Mouse (Mus musculus) kidney, embryonic 15.5 days (tissue): ENCODE data around the gene Vegfb. TPM values are rescaled to one million over a fixed set of nuclear protein-coding genes. Genes with fewer than 3 reads are reported as not detected.
A peak's percentile ranks its signal among the peaks of the same experiment; 100 is the strongest.

Source experiments
- ATAC-seq: fragments of 200-750 bp; cut with Nextera tagmentation; replicated peaks from 2 replicates; pipeline ENCODE4 v1.8.0; 2017; ENCODE audit warnings: moderate TSS enrichment; ENCODE audit not compliant: low FRiP score
- H3K27ac ChIP-seq: fragments of 300-500 bp; sonication (generic); 2 replicates; pipeline ENCODE4 v1.5.1; 2015; ENCODE audit warnings: mild to moderate bottlenecking, inconsistent platforms
- H3K27me3 ChIP-seq: fragments of 300-500 bp; sonication (generic); 2 replicates; pipeline ENCODE4 v1.6.1; 2015; ENCODE audit warnings: inconsistent platforms
- H3K36me3 ChIP-seq: fragments of 300-500 bp; sonication (generic); 2 replicates; pipeline ENCODE4 v1.6.1; 2015; ENCODE audit warnings: inconsistent platforms
- H3K4me1 ChIP-seq: fragments of 300-500 bp; sonication (generic); 2 replicates; pipeline ENCODE4 v1.6.1; 2015; ENCODE audit warnings: inconsistent platforms
- H3K4me2 ChIP-seq: fragments of 300-500 bp; sonication (generic); 2 replicates; pipeline ENCODE4 v1.6.1; 2015; ENCODE audit warnings: moderate library complexity, mild to moderate bottlenecking, inconsistent platforms
- H3K4me3 ChIP-seq: fragments of 300-500 bp; sonication (generic); replicated peaks from 2 replicates; pipeline ENCODE4 v1.5.1; 2015; ENCODE audit warnings: mild to moderate bottlenecking, inconsistent platforms
- H3K9ac ChIP-seq: fragments of 300-500 bp; sonication (generic); 2 replicates; pipeline ENCODE4 v1.6.1; 2015; ENCODE audit warnings: mild to moderate bottlenecking, inconsistent platforms
- H3K9me3 ChIP-seq: fragments of 300-500 bp; sonication (generic); replicated peaks from 2 replicates; pipeline ENCODE4 v1.6.1; 2016; ENCODE audit warnings: inconsistent platforms
- WGBS: fragments of 180-500 bp; shearing (Covaris S2); methylation state at CpG from one replicate; pipeline ENCODE4 v1.1.7; 2015; ENCODE audit warnings: mixed read lengths; 5-methylcytosine and 5-hydroxymethylcytosine counted together
- polyA plus RNA-seq: library from polyadenylated mRNA; unstranded; fragments of >200 nt; fragmentation: Nextera tagmentation; extraction: Ambion mirVana; gene quantifications from 2 replicates; pipeline ENCODE4 v1.2.1, GENCODE M21; 2015

Gene Vegfb
- polyA plus RNA-seq, 1 experiment from 2014 or later: 41.0 TPM

- H3K9ac ChIP-seq: peak overlapping the region; percentile 91
- ATAC-seq: no peak
- H3K4me1 ChIP-seq: peaks cover 35% of the 10 kb centered on the region
- H3K36me3 ChIP-seq: peaks cover 25% of the 10 kb centered on the region
- H3K27me3 ChIP-seq: no peaks in the 10 kb centered on the region
- WGBS: 2% methylated on average over 8 of the region's 8 CpGs
- H3K4me3 ChIP-seq: peak overlapping the region; percentile 82
- H3K9me3 ChIP-seq: no peaks in the 10 kb centered on the region
- peak overlapping the region; percentile 92 for H3K4me2 ChIP-seq
- H3K27ac ChIP-seq: peak overlapping the region; percentile 90
Measured at GRCm38 (mm10) chr19:6987904-6988285, 444 bp upstream of the Vegfb start.

- Histone ChIP-seq H3K4me1 (peaks cover 29% of the 10 kb centered on the region), H3K27ac (peak overlapping the region; percentile 90; the same call in 1 of the 2 replicates), H3K36me3 (peaks cover 39% of the 10 kb centered on the region), H3K4me3 (peak overlapping the region; percentile 82), H3K4me2 (peak overlapping the region; percentile 92), H3K9ac (peak overlapping the region; percentile 91), H3K9me3 (no peaks in the 10 kb centered on the region), H3K27me3 (no peaks in the 10 kb centered on the region)
- no peak for ATAC-seq
- 77% methylated on average over 10 of the region's 10 CpGs for WGBS
Measured at GRCm38 (mm10) chr19:6985951-6986708, 1.3 kb downstream of the Vegfb start.

GRCm38 (mm10) chr19:6985300-6985699 is 2.2 kb downstream of the Vegfb start:
- no peaks in the 10 kb centered on the region for H3K9me3 ChIP-seq
- H3K4me3 ChIP-seq: no peak overlapping the region
- H3K4me2 ChIP-seq: no peak overlapping the region
- no peak overlapping the region for H3K9ac ChIP-seq
- H3K27ac ChIP-seq: no peak overlapping the region
- peaks cover 39% of the 10 kb centered on the region for H3K36me3 ChIP-seq
- peaks cover 33% of the 10 kb centered on the region for H3K4me1 ChIP-seq
- no peak for ATAC-seq
- 84% methylated on average over 19 of the region's 19 CpGs for WGBS
- no peaks in the 10 kb centered on the region for H3K27me3 ChIP-seq

GRCm38 (mm10) chr19:6983621-6984020 is 3.8 kb downstream of the Vegfb start:
- H3K36me3 ChIP-seq: peaks cover 38% of the 10 kb centered on the region
- H3K27ac ChIP-seq: no peak overlapping the region
- no peak for ATAC-seq
- WGBS: 96% methylated on average over 5 of the region's 5 CpGs
- H3K4me3 ChIP-seq: no peak overlapping the region
- peaks cover 39% of the 10 kb centered on the region for H3K4me1 ChIP-seq
- no peak overlapping the region for H3K4me2 ChIP-seq
- no peaks in the 10 kb centered on the region for H3K27me3 ChIP-seq
- H3K9me3 ChIP-seq: no peaks in the 10 kb centered on the region
- H3K9ac ChIP-seq: no peak overlapping the region

GRCm38 (mm10) chr19:6981465-6981864 is 6.0 kb downstream of the Vegfb start:
- Histone ChIP-seq H3K9ac (no peak overlapping the region), H3K4me3 (peak overlapping the region; percentile 83), H3K4me2 (peak overlapping the region; percentile 84), H3K27ac (0 out of 2 replicates have a peak overlapping the region, but pooled peaks have one; percentile 97), H3K9me3 (no peaks in the 10 kb centered on the region), H3K27me3 (no peaks in the 10 kb centered on the region), H3K36me3 (peaks cover 54% of the 10 kb centered on the region), H3K4me1 (peaks cover 47% of the 10 kb centered on the region)
- ATAC-seq: no peak
- 91% methylated on average over 4 of the region's 4 CpGs for WGBS

GRCm38 (mm10) chr19:6980381-6981093 is 6.9 kb downstream of the Vegfb start, which contains the start of gene Fkbp2:
Gene Fkbp2, minus strand, starts transcription at chr19:6980501.
- under 1% methylated on average over 38 of the region's 38 CpGs for WGBS
- Histone ChIP-seq H3K4me2 (peak within 1 kb of the TSS; percentile 84), H3K4me3 (peak within 1 kb of the TSS; percentile 83), H3K27ac (peak within 1 kb of the TSS; percentile 97), H3K9ac (peak within 1 kb of the TSS; percentile 95), H3K36me3 (peaks cover 53% of the 10 kb centered on the region), H3K27me3 (no peaks in the 10 kb centered on the region), H3K9me3 (no peaks in the 10 kb centered on the region), H3K4me1 (peaks cover 46% of the 10 kb centered on the region)
- peak; percentile 90 for ATAC-seq

GRCm38 (mm10) chr19:6979486-6980380 is 7.7 kb downstream of the Vegfb start:
- WGBS: under 1% methylated on average over 59 of the region's 59 CpGs
- peaks cover 45% of the 10 kb centered on the region for H3K36me3 ChIP-seq

GRCm38 (mm10) chr19:6979001-6979479 is 8.4 kb downstream of the Vegfb start:
- H3K4me2 ChIP-seq: peak overlapping the region; percentile 84
- peaks cover 42% of the 10 kb centered on the region for H3K36me3 ChIP-seq
- peak overlapping the region; percentile 83 for H3K4me3 ChIP-seq
- H3K27ac ChIP-seq: peak overlapping the region; percentile 97
- no peak for ATAC-seq
- 11% methylated on average over 11 of the region's 11 CpGs for WGBS
- no peaks in the 10 kb centered on the region for H3K27me3 ChIP-seq
- H3K4me1 ChIP-seq: peaks cover 47% of the 10 kb centered on the region
- peak overlapping the region; percentile 61 for H3K9ac ChIP-seq
- H3K9me3 ChIP-seq: no peaks in the 10 kb centered on the region

More at GRCm38 (mm10) chr19:6979486-6980380, 7.7 kb downstream of the Vegfb start:
- peak; percentile 93 for ATAC-seq
- peak overlapping the region; percentile 95 for H3K9ac ChIP-seq
- H3K27me3 ChIP-seq: no peaks in the 10 kb centered on the region
- H3K4me2 ChIP-seq: peak overlapping the region; percentile 84
- peaks cover 46% of the 10 kb centered on the region for H3K4me1 ChIP-seq
- H3K9me3 ChIP-seq: no peaks in the 10 kb centered on the region
- H3K27ac ChIP-seq: peak overlapping the region; percentile 97
- H3K4me3 ChIP-seq: peak overlapping the region; percentile 83

GRCm38 (mm10) chr19:6978639-6978974 is 8.8 kb downstream of the Vegfb start:
- peak overlapping the region; percentile 61 for H3K9ac ChIP-seq
- no peaks in the 10 kb centered on the region for H3K9me3 ChIP-seq
- ATAC-seq: no peak
- peaks cover 37% of the 10 kb centered on the region for H3K36me3 ChIP-seq
- peak overlapping the region; percentile 84 for H3K4me2 ChIP-seq
- H3K27me3 ChIP-seq: no peaks in the 10 kb centered on the region
- WGBS: 33% methylated on average over 3 of the region's 3 CpGs
- H3K27ac ChIP-seq: peak overlapping the region; percentile 97
- H3K4me1 ChIP-seq: peaks cover 52% of the 10 kb centered on the region
- peak overlapping the region; percentile 83 for H3K4me3 ChIP-seq

GRCm38 (mm10) chr19:6977759-6978638 is 9.5 kb downstream of the Vegfb start:
- Histone ChIP-seq H3K4me3 (peak overlapping the region; percentile 83), H3K27ac (peak overlapping the region; percentile 97)
- no peak for ATAC-seq

More at GRCm38 (mm10) chr19:6977759-6978638, 9.5 kb downstream of the Vegfb start:
- Histone ChIP-seq H3K4me2 (peak overlapping the region; percentile 84), H3K36me3 (peaks cover 33% of the 10 kb centered on the region), H3K27me3 (no peaks in the 10 kb centered on the region), H3K4me1 (peaks cover 52% of the 10 kb centered on the region), H3K9ac (peak overlapping the region; percentile 61), H3K9me3 (no peaks in the 10 kb centered on the region)
- 84% methylated on average over 13 of the region's 13 CpGs for WGBS
